Mouse (Mus musculus) liver, adult 2 months (tissue): ENCODE data around the gene Creg1.

Source experiments
- CTCF ChIP-seq: fragments of 200-500 bp; IDR thresholded peaks from 2 replicates; pipeline ENCODE4 v1.5.1; 2011; ENCODE audit warnings: low read depth, low read length, control low read depth
- POLR2A ChIP-seq: fragments of 200-500 bp; IDR thresholded peaks from 2 replicates; pipeline ENCODE4 v1.6.1; 2011; ENCODE audit warnings: low read length, control low read depth; ENCODE audit not compliant: insufficient read depth; ENCODE audit errors: extremely low read depth

DNA sequence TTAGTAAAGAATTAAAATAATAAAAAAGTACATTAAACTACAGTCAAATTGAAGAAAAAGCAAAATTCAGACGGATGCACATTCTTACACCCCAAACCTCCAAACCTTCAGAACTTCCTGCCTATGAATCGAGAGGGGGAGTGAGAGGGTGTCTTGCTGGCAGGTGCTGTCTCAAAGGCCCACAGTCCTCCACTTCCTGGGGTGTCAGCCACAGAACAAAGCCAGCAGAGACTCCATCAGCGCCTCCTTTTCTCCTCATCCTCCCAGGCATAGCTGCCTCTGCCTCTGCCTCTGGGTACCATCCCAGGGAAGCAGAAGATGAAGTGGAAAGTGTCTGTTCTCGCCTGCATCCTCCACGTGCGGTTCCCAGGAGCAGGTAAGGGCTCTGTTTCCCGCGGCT lies 25.0 kb downstream of the Creg1 start, which contains the start of gene Cd247:
- TF ChIP-seq POLR2A (no peak), CTCF (no peak)
